Mouse (Mus musculus): ENCODE data around the gene Sult2b1.

Gene Sult2b1

DNA sequence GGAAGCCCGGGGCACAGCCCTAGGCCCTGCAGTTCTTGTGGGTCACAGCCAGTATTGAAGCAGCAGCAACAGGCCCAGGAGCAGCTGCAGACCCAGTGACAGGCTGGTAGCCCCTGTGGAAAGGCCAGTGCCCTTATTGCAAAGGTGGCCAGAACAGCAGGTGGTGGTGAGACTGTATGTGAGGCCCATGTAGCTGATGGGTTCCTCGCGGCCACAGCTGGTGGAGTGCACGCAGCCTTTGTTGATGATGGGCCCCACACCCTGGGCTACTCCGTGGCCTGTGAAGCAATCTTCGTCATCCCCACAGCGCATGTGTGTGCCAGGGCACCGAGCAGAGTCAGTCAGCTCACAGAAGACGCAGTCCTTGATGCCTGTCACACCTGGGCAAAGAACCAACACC is 59.3 kb downstream of the Sult2b1 start:
- DNase-seq (ENCODE audit: low read depth, low spot score): no peak

DNA sequence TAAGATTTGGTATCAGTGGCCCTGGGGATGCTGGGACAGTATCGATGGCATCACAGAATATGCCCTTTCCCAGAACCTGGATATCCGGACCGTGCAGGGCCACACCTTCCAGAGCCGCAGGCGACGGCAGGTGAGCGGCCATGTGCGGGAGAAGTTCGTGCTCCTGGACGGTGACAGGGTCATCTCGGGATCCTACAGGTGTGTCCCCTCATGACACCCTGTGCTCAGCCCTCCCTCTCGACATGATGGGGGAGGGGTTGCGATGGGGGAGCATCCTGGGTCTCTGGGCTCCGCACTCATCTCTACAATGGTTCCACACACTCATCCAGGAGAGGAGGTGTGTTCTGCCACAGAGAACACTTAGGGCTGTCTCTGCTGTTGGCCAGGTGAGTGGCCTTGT is 60.7 kb downstream of the Sult2b1 start:
- DNase-seq (ENCODE audit: low read depth, low spot score): no peak

DNA sequence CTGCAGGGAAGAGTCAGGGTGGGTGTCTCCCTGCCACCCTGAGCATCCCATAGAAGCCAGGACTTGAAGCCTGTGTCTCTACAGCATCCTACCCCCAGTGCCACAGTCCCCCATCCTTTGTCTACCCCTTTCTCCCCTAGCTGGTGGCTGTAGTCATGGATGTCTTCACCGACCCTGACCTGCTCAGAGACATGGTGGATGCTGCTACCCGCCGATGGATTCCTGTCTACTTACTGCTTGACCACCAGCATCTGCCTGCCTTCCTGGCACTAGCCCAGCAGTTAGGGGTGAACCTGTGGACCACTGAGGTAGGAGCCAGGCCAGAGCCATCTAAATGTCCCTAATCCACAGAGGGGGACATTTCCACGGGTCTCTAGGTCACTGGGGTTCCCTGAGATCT is 61.2 kb downstream of the Sult2b1 start:
- no peak for DNase-seq (ENCODE audit: low read depth, low spot score)

DNA sequence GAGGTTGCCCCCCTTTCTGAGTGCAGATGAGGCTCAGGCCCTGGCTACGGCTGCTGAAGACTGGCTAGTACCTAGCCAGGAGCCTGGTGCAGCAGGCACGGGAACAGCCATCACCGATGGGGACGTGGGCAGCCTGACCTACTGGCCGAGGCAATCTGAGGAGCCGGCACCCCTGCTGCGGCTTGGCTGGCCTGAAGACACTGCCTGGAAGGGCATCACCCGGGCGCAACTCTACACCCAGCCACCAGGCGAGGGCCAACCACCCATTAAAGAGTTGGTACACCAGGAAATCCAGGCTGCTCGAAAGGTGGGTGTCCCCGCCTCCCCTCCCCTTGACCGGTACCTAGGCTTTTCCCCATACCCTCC is 62.1 kb downstream of the Sult2b1 start:
- DNase-seq (ENCODE audit: low read depth, low spot score): peak; percentile 19

DNA sequence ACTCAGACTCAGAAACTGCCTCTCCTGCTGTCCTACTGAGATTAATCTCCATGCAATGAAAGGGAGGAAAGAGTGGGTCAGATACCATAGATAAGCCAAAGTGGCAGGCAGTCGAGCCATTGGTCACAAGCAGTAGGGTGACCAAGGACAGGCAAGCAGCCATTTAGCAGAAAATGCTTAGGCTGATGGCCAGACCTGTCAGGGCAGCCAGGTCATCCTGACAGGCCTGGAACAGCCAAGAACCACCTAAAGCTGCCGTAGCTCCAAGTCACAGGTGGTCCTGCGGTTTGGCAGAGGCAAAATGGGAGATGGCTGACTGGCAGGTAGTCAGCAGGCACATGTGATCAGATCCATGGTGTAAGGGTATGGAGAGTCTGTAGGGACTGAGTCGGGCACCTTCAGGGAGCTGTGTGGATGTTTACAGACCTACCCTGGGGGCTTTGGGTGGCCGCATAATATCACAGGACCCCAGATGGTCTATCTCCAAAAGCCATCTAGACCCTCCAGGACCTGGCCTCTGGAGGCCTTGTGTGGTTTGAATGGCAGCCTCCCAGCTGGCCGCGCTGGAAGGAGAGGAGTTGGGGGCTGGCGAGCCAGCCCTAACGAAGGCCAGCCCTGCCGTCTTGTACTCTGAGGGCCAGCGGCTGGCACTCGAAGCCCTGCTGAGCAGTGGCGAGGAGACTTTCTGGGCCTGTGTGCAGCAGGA is 62.7 kb downstream of the Sult2b1 start:
- peak; percentile 14 for DNase-seq (ENCODE audit: low read depth, low spot score)

DNA sequence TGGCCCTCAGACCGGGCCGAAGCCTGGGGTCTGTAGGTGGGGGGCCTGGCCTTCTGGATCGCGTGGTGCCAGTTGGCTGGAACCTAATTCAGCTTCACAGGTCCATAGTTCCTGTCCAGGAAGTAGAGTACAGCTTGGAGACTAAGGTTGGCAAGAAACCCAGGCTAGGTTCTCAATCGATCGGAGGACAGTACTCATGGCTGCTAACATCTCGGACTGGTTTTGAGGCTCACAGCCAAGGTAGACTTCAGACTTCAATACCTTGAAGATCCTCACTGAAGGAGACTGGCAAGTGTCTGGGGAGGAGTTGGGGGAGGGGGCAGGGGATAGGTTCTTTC is 63.3 kb downstream of the Sult2b1 start:
- no peak for DNase-seq (ENCODE audit: low read depth, low spot score)

DNA sequence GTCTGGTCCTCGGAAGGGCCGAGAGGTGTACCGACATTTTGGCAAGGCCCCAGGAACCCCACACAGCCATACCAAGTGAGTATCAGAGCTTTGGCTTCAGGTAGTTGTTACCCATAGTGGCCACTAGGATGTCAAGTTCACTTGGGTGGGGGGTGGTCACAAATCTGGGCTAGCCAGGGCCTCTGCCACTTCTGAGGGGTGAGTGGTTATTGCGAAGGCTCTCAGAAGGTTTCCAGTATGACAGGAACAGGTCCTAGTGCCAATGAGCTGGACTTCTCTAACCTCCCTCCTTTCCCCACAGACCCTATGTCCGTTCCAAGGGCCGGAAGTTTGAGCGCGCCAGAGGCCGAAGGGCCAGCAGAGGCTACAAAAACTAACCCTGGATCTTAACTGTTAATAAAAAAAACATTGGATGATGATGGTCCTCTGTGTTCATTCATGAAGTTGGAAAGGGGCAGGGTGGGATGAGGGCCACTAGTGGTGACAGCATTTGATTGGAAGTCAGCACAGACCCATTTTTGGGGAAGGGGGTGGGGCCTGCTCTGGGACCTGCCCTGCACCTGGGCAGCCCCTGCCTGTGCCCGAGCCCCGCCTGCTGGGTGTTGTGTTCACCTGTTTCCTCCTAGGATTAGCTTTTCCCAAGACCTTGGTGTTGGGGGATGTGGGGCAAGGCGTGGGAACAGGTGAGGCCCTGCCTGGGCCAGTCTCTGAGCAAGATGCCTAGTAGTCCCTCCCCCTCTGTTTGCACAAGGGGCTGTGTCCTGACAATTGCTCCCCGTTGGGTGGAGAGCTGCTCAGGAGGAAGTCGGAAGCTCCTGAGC is 63.8 kb downstream of the Sult2b1 start, which contains the start of gene Fam83e:
Gene Fam83e, plus strand, starts transcription at position 800 of the 821 bp plus-strand sequence.
- DNase-seq (ENCODE audit: low read depth, low spot score): no peak

DNA sequence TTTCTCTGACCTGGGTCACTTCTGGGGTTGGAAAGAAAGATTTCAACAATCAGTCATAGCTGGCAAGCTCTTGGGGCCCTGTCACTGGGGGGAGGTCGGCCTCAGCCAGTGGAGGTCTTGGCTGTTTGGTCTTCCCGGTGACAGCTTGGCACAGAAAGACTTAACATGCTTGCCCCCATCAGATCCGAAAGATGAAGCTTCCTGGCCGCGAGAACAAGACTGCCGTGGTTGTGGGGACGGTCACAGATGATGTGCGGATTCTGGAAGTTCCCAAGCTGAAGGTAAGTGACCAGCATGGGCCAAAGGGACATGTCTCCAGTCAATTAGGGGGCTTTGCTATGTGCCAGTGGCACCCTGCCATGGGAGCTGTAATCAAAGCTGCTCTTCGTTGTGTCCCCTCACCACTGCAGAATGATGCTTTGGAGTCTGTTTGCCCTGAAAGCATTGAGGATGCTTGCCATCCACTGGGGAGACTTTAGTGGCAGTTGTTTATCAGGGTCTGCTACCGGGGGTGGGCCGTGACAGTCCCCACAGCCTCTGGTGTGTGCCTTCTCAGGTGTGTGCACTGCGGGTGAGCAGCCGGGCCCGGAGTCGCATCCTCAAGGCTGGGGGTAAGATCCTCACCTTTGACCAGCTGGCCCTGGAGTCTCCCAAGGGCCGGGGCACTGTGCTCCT is 64.6 kb downstream of the Sult2b1 start:
- DNase-seq (ENCODE audit: low read depth, low spot score): no peak

DNA sequence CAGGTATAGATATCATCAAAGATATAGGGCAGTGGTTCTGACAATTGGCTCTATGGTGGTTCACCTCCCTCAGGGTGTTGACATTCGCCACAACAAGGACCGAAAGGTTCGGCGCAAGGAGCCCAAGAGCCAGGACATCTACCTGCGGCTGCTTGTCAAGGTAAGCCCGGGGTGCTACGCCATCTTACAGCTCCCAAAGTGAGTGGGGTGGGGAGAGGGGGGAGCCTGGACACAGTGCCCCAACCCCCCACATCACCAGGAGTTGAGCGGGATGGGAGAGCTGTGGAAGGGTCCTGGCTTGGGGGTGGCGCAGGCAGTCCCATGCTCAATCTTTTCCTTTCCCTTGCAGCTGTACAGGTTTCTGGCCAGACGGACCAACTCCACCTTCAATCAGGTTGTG is 65.3 kb downstream of the Sult2b1 start:
- no peak for DNase-seq (ENCODE audit: low read depth, low spot score)

DNA sequence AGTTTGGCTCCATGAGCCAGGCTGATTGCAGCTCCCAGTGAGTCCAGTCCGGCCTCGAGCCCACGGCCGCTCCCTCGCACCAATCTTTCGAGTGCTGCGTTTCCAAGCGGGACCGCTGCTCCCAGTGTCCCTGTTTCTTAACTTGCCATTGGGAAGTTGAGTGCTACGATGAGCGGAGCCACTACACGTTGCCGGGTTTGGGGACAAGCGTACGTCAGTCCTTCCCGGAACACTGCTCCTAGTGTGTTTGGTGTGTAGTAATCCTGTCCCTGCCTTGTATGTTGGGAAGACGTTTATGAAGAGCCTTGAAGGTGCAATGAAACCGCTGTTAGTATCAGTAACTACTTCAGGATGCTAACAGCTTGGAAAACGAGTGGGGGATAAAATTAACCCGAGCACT is 66.1 kb downstream of the Sult2b1 start:
- DNase-seq (ENCODE audit: low read depth, low spot score): no peak

DNA sequence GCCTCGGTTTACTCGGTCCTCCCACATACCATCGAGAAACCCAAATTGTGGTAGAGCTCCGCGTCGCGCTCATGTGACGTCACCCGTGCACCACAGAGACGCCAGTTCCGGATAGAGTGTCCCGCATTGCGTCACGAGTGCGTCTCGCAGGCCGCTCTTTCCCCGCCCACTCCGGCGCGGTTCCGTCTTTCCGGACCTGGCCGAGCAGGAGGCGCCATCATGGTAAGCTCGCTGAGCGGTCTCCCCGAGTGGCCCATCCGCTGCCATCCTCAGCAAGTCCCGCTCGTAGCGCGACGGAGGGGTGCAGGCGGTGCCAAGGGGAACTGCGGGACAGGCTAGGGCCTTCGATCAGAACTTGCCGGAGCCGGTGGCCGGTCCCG is 66.6 kb downstream of the Sult2b1 start, which contains the start of gene Sphk2:
Gene Sphk2, minus strand, starts transcription at position 85 of the 380 bp plus-strand sequence.
- DNase-seq (ENCODE audit: low read depth, low spot score): peak; percentile 99

DNA sequence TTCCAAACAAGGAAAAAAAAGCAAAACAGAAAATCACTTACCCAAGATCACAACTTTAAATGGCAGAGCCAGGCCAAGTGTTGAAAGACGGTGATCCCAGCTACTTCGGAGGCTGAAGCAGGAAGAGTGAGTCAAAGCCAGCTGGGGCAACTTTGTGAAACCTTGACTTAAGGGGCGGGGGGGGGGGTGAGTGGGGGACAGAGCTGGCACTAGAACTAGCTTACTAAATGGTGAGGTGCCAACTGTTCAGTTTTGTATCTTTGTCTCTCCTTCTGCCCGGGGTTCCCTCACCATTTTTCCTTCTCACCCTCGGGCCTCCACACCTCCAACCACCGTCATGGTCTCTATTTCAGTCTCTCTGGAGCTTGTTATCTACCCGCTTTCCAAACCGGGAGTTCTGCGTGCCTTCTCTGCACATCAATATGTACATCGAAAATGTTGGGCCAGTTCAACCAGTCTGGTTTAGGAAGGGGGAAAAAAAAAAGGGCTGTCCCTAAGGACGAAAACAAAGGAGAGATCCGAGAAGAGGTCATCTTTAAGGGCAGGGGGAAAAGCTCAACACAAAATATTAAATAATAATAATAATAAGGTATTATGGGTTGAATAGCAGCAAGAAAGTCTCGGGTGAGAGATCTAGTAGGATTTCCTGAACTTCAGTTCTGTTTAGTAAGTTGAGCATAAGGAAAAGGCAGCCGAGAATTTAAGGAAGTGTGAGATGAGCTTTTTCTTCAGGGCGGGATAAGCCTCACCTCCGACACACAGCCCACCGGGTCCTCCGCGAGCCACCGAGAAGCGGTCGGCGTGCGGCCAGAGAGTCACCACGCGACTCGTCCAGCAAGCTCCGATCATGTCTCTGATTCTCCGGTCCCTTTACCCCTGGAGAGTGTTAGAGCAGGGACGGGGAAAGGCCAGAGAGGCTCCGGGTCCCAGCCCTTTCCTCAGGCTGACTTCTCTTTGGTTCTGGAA is 67.2 kb downstream of the Sult2b1 start:
- peak; percentile 42 for DNase-seq (ENCODE audit: low read depth, low spot score)

DNA sequence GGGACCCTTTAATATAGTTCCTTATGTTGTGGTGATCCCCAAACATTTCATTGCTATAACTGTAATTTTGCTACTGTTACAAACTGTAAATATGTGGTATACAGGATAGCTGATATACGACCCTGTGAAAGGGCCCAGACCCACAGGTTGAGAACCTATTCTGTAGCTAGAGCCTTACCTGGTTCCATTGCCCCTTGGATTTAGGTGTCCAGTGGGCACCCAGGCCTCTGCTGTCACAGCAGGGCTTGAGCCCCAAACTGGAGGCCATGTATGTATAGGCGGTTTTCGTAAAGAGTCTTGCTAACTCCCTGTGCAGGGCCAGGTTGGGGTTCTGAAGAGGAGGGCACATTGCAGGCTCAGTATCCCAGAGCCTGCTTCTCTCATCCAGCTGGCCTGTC is 68.0 kb downstream of the Sult2b1 start:
- peak; percentile 30 for DNase-seq (ENCODE audit: low read depth, low spot score)

DNA sequence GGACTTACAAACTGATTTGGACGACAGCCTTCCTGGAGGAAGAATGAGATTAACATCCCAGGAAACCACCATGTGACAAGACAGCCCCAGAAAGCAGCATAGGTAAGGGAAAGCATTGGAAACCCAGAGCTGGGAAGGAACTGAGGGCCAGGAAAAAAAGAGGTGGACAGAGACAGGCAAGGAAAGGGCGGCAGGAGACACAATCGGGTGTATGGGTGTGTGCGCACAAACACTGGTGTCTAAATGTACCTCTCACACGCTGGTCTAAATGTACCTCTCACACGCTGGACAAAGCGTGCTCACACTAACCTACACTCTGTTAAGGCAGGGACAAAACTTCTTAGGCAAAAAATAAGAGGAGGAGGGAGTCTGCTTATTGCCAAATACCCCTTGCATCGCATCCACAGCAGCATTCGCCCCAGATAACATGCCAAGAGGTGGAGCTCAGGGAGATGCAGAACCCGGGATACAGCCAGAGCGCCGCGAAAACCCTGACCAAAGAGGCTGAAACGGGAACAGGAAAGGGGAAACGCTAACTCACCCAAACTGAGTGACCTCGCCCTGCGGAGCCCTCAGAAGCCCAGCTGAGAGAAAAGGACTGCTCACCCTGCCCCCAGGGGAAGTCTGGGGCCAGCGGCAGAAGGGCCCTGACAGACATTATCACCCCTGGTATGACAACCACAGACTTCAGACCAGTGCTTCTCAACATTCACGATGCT is 68.6 kb downstream of the Sult2b1 start:
- DNase-seq (ENCODE audit: low read depth, low spot score): peak; percentile 55

DNA sequence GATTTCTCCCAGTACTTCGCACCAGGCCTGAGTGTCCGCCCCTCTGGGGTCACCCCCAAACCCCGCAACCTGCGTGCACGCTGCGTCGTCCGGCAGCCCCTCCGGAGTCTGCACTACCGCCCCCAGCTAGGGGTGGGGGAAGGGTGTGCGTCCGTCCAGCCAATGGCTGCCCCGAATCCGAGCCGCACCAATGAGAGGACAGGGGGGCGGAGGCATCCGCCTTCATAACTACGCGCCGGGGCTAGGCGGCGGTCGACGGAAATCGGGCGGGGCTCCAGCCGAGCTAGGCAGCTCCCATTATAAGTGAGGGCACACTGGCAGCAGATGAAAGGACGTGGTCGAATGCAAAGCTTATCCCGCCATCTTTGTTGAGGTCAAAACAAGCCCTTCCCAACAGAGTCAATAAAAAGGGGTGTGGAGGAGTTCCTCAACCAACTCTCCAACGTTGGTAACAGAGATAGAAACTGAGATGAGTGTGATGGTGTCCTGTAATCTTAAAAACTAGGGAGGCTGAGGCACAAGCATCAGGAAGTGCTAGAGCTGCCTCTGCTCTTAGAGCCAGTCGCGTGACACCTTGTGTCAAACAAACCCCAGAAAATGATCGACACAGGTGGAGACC is 69.3 kb downstream of the Sult2b1 start, which contains the start of gene Rpl18:
Gene Rpl18, plus strand, starts transcription at position 368 of the 619 bp plus-strand sequence.
- peak; percentile 98 for DNase-seq (ENCODE audit: low read depth, low spot score)

DNA sequence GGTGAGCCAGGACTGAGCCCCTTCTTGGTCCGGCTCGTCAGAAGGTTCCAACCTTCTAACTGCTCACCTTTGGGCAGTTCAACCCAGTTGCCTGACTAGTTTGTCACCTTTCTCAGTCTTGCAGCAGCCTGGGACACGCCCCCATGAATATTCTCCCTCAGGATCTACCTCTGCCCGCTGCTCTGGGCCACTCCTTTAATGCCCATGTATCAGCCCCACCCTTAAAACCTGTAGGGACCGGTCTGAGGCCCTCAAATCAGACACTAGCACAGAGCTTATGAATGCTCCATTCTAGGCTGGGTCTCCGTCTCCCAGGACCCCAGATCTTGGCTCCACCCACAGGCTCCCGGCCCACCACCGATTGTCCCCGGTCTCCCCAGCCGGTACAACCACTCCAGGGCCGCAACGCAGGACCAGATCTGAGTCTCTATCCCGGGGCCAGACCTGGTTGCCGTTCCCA is 69.8 kb downstream of the Sult2b1 start:
- DNase-seq (ENCODE audit: low read depth, low spot score): no peak

DNA sequence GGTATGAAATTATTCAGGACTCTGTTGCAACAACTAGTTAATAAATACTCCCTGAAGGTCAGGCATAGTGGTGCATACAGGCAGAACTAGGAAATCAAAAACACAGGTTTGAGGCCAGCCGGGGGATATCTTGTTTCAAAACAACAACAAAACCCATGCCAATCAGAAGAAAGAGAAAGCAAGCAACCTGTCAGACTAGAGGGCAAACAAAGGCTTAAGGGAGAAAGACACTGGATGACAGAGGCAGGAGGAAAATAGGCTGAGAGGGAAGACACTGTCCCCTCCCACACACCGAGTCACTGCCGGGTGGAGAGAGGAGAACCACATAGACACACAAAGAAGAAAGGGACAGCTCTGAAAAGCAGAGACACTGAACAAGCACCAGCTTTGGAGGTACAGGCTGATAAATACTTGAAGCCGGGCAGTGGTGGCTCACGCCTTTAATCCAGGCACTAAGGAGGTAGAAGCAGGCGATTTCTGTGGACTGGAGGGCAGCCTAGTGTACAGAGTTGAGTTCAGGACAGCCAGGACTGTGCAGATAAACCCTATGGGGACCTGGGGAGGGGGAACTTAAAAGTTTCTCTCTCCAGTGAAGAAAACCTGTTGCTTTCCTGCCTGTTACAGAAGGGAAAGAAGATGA is 70.5 kb downstream of the Sult2b1 start:
- no peak for DNase-seq (ENCODE audit: low read depth, low spot score)

DNA sequence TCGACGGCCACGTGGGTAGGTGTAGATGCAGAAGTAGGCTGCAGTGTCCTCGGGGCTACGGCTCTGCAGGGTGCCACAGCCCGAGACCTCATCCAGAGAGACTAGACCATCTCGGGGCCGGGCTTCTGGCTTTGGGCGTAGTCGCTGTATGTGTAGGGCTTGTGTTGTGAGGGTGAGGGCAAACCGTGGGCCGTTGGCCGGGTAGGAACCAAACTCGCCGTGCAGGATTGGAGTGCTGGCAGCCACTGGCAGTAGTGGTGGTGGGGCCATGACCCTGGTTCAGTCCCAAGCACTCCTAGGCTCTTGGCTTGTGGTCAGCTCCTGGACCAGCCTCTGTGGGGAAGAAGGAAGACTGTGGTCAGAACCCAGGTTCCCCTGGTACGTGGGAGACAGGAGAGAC is 71.1 kb downstream of the Sult2b1 start:
- DNase-seq (ENCODE audit: low read depth, low spot score): no peak

DNA sequence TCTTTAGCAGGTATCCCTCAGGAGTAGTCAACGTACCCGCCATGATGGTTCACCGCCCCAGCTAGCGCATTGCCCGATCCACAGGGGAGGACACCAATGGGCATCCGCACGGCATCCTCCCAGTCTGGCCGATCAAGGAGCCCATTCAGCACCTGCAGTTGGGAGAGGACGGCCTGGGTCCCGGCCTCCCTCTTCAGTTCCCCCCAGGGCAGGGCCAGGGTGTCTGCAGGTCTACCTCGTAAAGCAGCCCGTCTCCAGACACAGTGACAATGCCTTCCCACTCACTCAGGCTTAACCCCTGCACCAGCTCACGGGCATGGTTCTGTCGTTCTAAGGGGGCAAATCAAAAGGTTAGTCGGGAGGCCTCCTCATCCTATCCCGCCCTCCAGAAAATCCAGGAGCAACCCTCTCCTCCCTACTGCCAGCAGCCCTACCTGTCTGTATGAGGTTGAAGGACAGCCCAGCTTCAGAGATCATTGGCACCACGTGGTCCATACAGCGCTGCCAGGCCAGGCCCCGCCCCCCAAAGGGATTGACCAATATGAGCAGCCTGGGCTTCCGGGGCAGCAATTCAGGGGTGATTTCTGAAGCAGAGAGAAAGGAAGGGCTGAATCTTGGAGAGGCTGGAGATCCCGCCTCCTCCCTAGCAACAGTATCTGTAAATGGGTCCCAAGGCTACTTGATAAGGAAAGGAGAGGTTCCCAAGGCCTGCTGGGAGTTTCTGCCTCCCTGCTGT is 72.3 kb downstream of the Sult2b1 start:
- DNase-seq (ENCODE audit: low read depth, low spot score): no peak
